Mouse (Mus musculus) CH12.LX (cell line): ENCODE results near the gene Tspear.

Experiments
- CTCF ChIP-seq, 2 experiments: IDR thresholded peaks in 1 of 2; conservative IDR thresholded peaks in 1 of 2; 2 replicates each; pipeline ENCODE4 v1.5.1; 2011 to 2012; ENCODE audit warnings: low read depth in 2 of 2, low read length in 2 of 2, improper control_type of control experiment in 1 of 2, inconsistent platforms in 1 of 2, mild to moderate bottlenecking in 1 of 2, moderate library complexity in 1 of 2
- E2F4 ChIP-seq: IDR thresholded peaks from 2 replicates; pipeline ENCODE4 v1.6.1; 2011; ENCODE audit warnings: low read depth, low read length, improper control_type of control experiment; ENCODE audit not compliant: insufficient replicate concordance
- EP300 ChIP-seq: IDR thresholded peaks from 2 replicates; pipeline ENCODE4 v1.6.1; 2011; ENCODE audit warnings: low read length, improper control_type of control experiment
- JUND ChIP-seq: conservative IDR thresholded peaks from 2 replicates; pipeline ENCODE4 v1.6.1; 2011; ENCODE audit warnings: low read depth, low read length, improper control_type of control experiment
- MAX ChIP-seq: IDR thresholded peaks from 2 replicates; pipeline ENCODE4 v1.6.1; 2011; ENCODE audit warnings: low read length, improper control_type of control experiment
- MAZ ChIP-seq: IDR thresholded peaks from 2 replicates; pipeline ENCODE4 v1.6.1; 2012; ENCODE audit warnings: low read depth, mild to moderate bottlenecking, inconsistent platforms, low read length, improper control_type of control experiment, moderate library complexity
- MEF2A ChIP-seq: IDR thresholded peaks from 2 replicates; pipeline ENCODE4 v1.6.1; 2014; ENCODE audit warnings: low read depth, mild to moderate bottlenecking, inconsistent platforms, low read length, improper control_type of control experiment, borderline replicate concordance
- MXI1 ChIP-seq: IDR thresholded peaks from 2 replicates; pipeline ENCODE4 v1.6.1; 2011; ENCODE audit warnings: mild to moderate bottlenecking, low read depth, low read length, improper control_type of control experiment
- POLR2A ChIP-seq: IDR thresholded peaks from 2 replicates; pipeline ENCODE4 v1.6.1; 2011; ENCODE audit warnings: low read depth, mild to moderate bottlenecking, improper control_type of control experiment, low read length
- SMC3 ChIP-seq: IDR thresholded peaks from 2 replicates; pipeline ENCODE4 v1.6.1; 2011; ENCODE audit warnings: low read depth, low read length, improper control_type of control experiment
- ZC3H11A ChIP-seq: IDR thresholded peaks from 2 replicates; pipeline ENCODE4 v1.6.1; 2012; ENCODE audit warnings: low read depth, mild to moderate bottlenecking, inconsistent platforms, low read length, improper control_type of control experiment

- TF ChIP-seq MAZ = no peak
- TF ChIP-seq ZC3H11A = no peak
- TF ChIP-seq SMC3 = no peak
- TF ChIP-seq JUND = no peak
- TF ChIP-seq CTCF (conservative IDR thresholded peaks at IDR 0.05 in 1 of 2, IDR thresholded peaks at IDR 0.05 in 1 of 2; ENCODE audit: low read depth in 2 of 2, low read length in 2 of 2) = no peak
- no peak for TF ChIP-seq POLR2A
- TF ChIP-seq MAX = no peak
- TF ChIP-seq E2F4 = no peak
- no peak for TF ChIP-seq EP300
- TF ChIP-seq MXI1 = no peak
- TF ChIP-seq MEF2A = no peak
Measured at GRCm38 (mm10) chr10:77864762-77865143, 178.4 kb downstream of the Tspear start.
